Mouse (Mus musculus): ENCODE results near the gene Milr1.

DNA sequence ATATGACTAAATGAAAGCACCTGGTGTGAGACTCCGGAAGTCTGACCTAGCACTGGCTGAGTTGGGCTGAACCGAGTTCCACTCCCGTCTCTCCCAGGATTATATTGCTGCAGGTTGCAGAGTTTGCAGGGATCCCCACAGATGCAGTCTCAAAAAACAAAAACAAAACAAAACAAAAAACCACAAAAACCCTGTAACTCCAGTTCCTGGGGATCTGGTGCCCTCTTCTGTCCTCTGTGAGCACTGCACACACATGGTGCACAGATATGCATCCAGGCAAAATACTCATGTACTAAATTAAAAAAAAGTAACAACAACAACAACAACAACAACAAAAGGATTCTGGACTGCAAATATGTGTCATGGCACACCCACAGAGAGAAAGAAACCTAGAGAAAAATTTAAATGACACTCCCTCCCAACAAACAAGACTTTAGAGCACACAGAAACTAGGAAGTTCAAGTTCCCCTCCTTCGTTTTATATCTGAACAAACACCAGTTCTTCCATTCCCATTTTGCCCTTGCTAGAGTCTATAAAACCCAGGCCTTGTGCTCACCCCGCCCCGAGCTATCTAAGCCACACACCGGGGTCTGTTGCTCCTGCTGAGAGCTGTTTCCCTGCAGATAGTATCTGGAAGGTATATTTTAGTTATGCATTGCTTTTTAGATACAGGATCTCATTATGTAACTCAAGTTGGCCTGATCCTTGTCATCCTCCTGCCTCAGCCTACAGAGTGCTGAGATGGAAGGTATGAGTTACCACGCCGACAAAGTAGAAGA lies 19.4 kb downstream of the Milr1 start:
- TF ChIP-seq POLR2A (IDR thresholded peaks at IDR 0.05; ENCODE audit: low read depth, low read length) (no peak), CTCF (IDR thresholded peaks at IDR 0.05; ENCODE audit: extremely low read depth, insufficient read length, insufficient replicate concordance, low read depth, low read length) (peak; percentile 26; the same call in 1 of the 2 replicates)

All from small intestine, adult 2 months (tissue).